Mouse (Mus musculus): ENCODE results near the gene Epb41. TPM values are rescaled to one million over a fixed set of nuclear protein-coding genes. Genes with fewer than 3 reads are reported as not detected.

The Epb41 gene
- total and polyA plus RNA-seq, 2 experiments from 2014 or later, result 36.5 to 65.0 TPM

GRCm38 (mm10) chr4:132023816-132024215 is 51.3 kb downstream of the Epb41 start:
- no peaks in the 10 kb centered on the region for H3K9me3 ChIP-seq (ENCODE audit: low read length)
- H3K9ac ChIP-seq, result no peak overlapping the region
- ATAC-seq (no peak), DNase-seq (no peak)
- no peak overlapping the region for H3K4me3 ChIP-seq (ENCODE audit: low read depth, low read length)
- no peak overlapping the region for H3K4me2 ChIP-seq (ENCODE audit: low read depth)
- 96% methylated on average over 2 of the region's 2 CpGs for WGBS
- H3K27ac ChIP-seq (ENCODE audit: low read depth, low read length), result no peak overlapping the region
- no peaks in the 10 kb centered on the region for H3K27me3 ChIP-seq (ENCODE audit: insufficient read depth, low read length)
- TF ChIP-seq CTCF (IDR thresholded peaks at IDR 0.05; ENCODE audit: low read depth), result no peak
- H3K36me3 ChIP-seq (ENCODE audit: insufficient read depth), result no peaks in the 10 kb centered on the region
- H3K4me1 ChIP-seq (ENCODE audit: insufficient read depth), result no peaks in the 10 kb centered on the region

GRCm38 (mm10) chr4:132022639-132023038 is 52.5 kb downstream of the Epb41 start:
- 97% methylated on average over 4 of the region's 4 CpGs for WGBS
- no peaks in the 10 kb centered on the region for H3K4me1 ChIP-seq (ENCODE audit: insufficient read depth)
- no peak overlapping the region for H3K4me3 ChIP-seq (ENCODE audit: low read depth, low read length)
- no peak for ATAC-seq
- H3K9me3 ChIP-seq (ENCODE audit: low read length), result no peaks in the 10 kb centered on the region
- H3K4me2 ChIP-seq (ENCODE audit: low read depth), result no peak overlapping the region
- H3K27me3 ChIP-seq (ENCODE audit: insufficient read depth, low read length), result no peaks in the 10 kb centered on the region
- H3K36me3 ChIP-seq (ENCODE audit: insufficient read depth), result no peaks in the 10 kb centered on the region
- H3K27ac ChIP-seq (ENCODE audit: low read depth, low read length), result no peak overlapping the region
- TF ChIP-seq CTCF (IDR thresholded peaks at IDR 0.05; ENCODE audit: low read depth), result peak; percentile 43
- H3K9ac ChIP-seq, result no peak overlapping the region
- DNase-seq, result no peak

GRCm38 (mm10) chr4:132021883-132022282 is 53.2 kb downstream of the Epb41 start:
- ATAC-seq (no peak), DNase-seq (no peak)
- 94% methylated on average over 7 of the region's 7 CpGs for WGBS
- Histone ChIP-seq H3K36me3 (ENCODE audit: insufficient read depth) (no peaks in the 10 kb centered on the region), H3K9me3 (ENCODE audit: low read length) (no peaks in the 10 kb centered on the region), H3K4me2 (ENCODE audit: low read depth) (no peak overlapping the region), H3K4me1 (ENCODE audit: insufficient read depth) (no peaks in the 10 kb centered on the region), H3K4me3 (ENCODE audit: low read depth, low read length) (no peak overlapping the region), H3K9ac (no peak overlapping the region), H3K27ac (ENCODE audit: low read depth, low read length) (no peak overlapping the region), H3K27me3 (ENCODE audit: insufficient read depth, low read length) (no peaks in the 10 kb centered on the region)
- TF ChIP-seq CTCF (IDR thresholded peaks at IDR 0.05; ENCODE audit: low read depth), result no peak

GRCm38 (mm10) chr4:132018547-132018946 is 56.6 kb downstream of the Epb41 start:
- DNase-seq (no peak), ATAC-seq (no peak)
- Histone ChIP-seq H3K4me1 (ENCODE audit: insufficient read depth) (no peaks in the 10 kb centered on the region), H3K4me2 (ENCODE audit: low read depth) (no peak overlapping the region), H3K27me3 (ENCODE audit: insufficient read depth, low read length) (no peaks in the 10 kb centered on the region), H3K27ac (ENCODE audit: low read depth, low read length) (no peak overlapping the region), H3K9me3 (ENCODE audit: low read length) (no peaks in the 10 kb centered on the region), H3K4me3 (ENCODE audit: low read depth, low read length) (no peak overlapping the region), H3K9ac (no peak overlapping the region), H3K36me3 (ENCODE audit: insufficient read depth) (no peaks in the 10 kb centered on the region)
- TF ChIP-seq CTCF (IDR thresholded peaks at IDR 0.05; ENCODE audit: low read depth), result no peak
- 21% methylated on average over 4 of the region's 4 CpGs for WGBS

GRCm38 (mm10) chr4:132015374-132015773 is 59.7 kb downstream of the Epb41 start:
- Histone ChIP-seq H3K9me3 (ENCODE audit: low read length) (no peaks in the 10 kb centered on the region), H3K36me3 (ENCODE audit: insufficient read depth) (no peaks in the 10 kb centered on the region), H3K4me1 (ENCODE audit: insufficient read depth) (no peaks in the 10 kb centered on the region), H3K4me3 (ENCODE audit: low read depth, low read length) (no peak overlapping the region), H3K27ac (ENCODE audit: low read depth, low read length) (no peak overlapping the region), H3K27me3 (ENCODE audit: insufficient read depth, low read length) (no peaks in the 10 kb centered on the region), H3K4me2 (ENCODE audit: low read depth) (no peak overlapping the region), H3K9ac (no peak overlapping the region)
- no peak for TF ChIP-seq CTCF (IDR thresholded peaks at IDR 0.05; ENCODE audit: low read depth)
- DNase-seq (no peak), ATAC-seq (no peak)
- WGBS, result 74% methylated on average over 3 of the region's 3 CpGs

GRCm38 (mm10) chr4:132011619-132012018 is 63.5 kb downstream of the Epb41 start:
- H3K27ac ChIP-seq (ENCODE audit: low read depth, low read length), result no peak overlapping the region
- H3K9ac ChIP-seq, result no peak overlapping the region
- DNase-seq (no peak), ATAC-seq (no peak)
- no peak overlapping the region for H3K4me3 ChIP-seq (ENCODE audit: low read depth, low read length)
- no peaks in the 10 kb centered on the region for H3K27me3 ChIP-seq (ENCODE audit: insufficient read depth, low read length)
- no peaks in the 10 kb centered on the region for H3K36me3 ChIP-seq (ENCODE audit: insufficient read depth)
- no peak overlapping the region for H3K4me2 ChIP-seq (ENCODE audit: low read depth)
- no peaks in the 10 kb centered on the region for H3K9me3 ChIP-seq (ENCODE audit: low read length)
- no peak for TF ChIP-seq CTCF (IDR thresholded peaks at IDR 0.05; ENCODE audit: low read depth)
- WGBS, result 58% methylated on average over 3 of the region's 3 CpGs
- H3K4me1 ChIP-seq (ENCODE audit: insufficient read depth), result no peaks in the 10 kb centered on the region

- Histone ChIP-seq H3K9ac (no peak overlapping the region), H3K4me1 (ENCODE audit: insufficient read depth) (no peaks in the 10 kb centered on the region), H3K9me3 (ENCODE audit: low read length) (no peaks in the 10 kb centered on the region), H3K27ac (ENCODE audit: low read depth, low read length) (no peak overlapping the region), H3K36me3 (ENCODE audit: insufficient read depth) (peaks cover 3% of the 10 kb centered on the region; the same call in 1 of the 2 replicates), H3K27me3 (ENCODE audit: insufficient read depth, low read length) (no peaks in the 10 kb centered on the region), H3K4me2 (ENCODE audit: low read depth) (no peak overlapping the region), H3K4me3 (ENCODE audit: low read depth, low read length) (no peak overlapping the region)
- 80% methylated on average over 8 of the region's 8 CpGs for WGBS
- DNase-seq (no peak), ATAC-seq (no peak)
- TF ChIP-seq CTCF (IDR thresholded peaks at IDR 0.05; ENCODE audit: low read depth), result no peak
Observed at GRCm38 (mm10) chr4:132010416-132010815, 64.7 kb downstream of the Epb41 start.

- Histone ChIP-seq H3K9me3 (ENCODE audit: low read length) (no peaks in the 10 kb centered on the region), H3K36me3 (ENCODE audit: insufficient read depth) (peaks cover 11% of the 10 kb centered on the region; the same call in 1 of the 2 replicates), H3K4me2 (ENCODE audit: low read depth) (no peak overlapping the region), H3K4me1 (ENCODE audit: insufficient read depth) (no peaks in the 10 kb centered on the region), H3K4me3 (ENCODE audit: low read depth, low read length) (no peak overlapping the region), H3K27ac (ENCODE audit: low read depth, low read length) (no peak overlapping the region), H3K9ac (no peak overlapping the region), H3K27me3 (ENCODE audit: insufficient read depth, low read length) (no peaks in the 10 kb centered on the region)
- DNase-seq, result no peak
- ATAC-seq, result no peak
- TF ChIP-seq CTCF (IDR thresholded peaks at IDR 0.05; ENCODE audit: low read depth), result no peak
- 83% methylated on average over 5 of the region's 5 CpGs for WGBS
Observed at GRCm38 (mm10) chr4:132008191-132008590, 66.9 kb downstream of the Epb41 start.
